Mouse (Mus musculus): ENCODE results near the gene Arid5b. TPM values are rescaled to one million over a fixed set of nuclear protein-coding genes. Genes with fewer than 3 reads are reported as not detected.
A peak's percentile ranks its signal among the peaks of the same experiment; 100 is the strongest.

The Arid5b gene
- polyA plus RNA-seq, 1 experiment from 2014 or later: 42.9 TPM

GRCm38 (mm10) chr10:68196324-68196723 lies 82.2 kb downstream of the Arid5b start:
- Histone ChIP-seq H3K27ac (ENCODE audit: low read depth, low read length) (no peak overlapping the region), H3K4me2 (replicated peaks; ENCODE audit: low read depth, low read length) (no peak overlapping the region), H3K36me3 (ENCODE audit: control insufficient read depth, insufficient read depth, low read length) (peaks cover 10% of the 10 kb centered on the region; the same call in 1 of the 2 replicates), H3K9me3 (ENCODE audit: control insufficient read depth, low read length) (no peaks in the 10 kb centered on the region), H3K27me3 (ENCODE audit: control insufficient read depth, insufficient read depth, low read length) (no peaks in the 10 kb centered on the region), H3K9ac (ENCODE audit: low read depth, low read length) (no peak overlapping the region), H3K4me3 (ENCODE audit: low read length) (no peak overlapping the region), H3K4me1 (ENCODE audit: control insufficient read depth, insufficient read depth, low read length) (peaks cover 11% of the 10 kb centered on the region; the same call in 1 of the 2 replicates)
- no peak for ATAC-seq (ENCODE audit: low FRiP score, low TSS enrichment)
- WGBS: 76% methylated on average over 9 of the region's 9 CpGs

GRCm38 (mm10) chr10:68193561-68193960 lies 85.0 kb downstream of the Arid5b start:
- Histone ChIP-seq H3K4me1 (ENCODE audit: control insufficient read depth, insufficient read depth, low read length) (peaks cover 14% of the 10 kb centered on the region; the same call in 1 of the 2 replicates), H3K4me3 (ENCODE audit: low read length) (no peak overlapping the region), H3K27ac (ENCODE audit: low read depth, low read length) (no peak overlapping the region), H3K9me3 (ENCODE audit: control insufficient read depth, low read length) (no peaks in the 10 kb centered on the region), H3K27me3 (ENCODE audit: control insufficient read depth, insufficient read depth, low read length) (no peaks in the 10 kb centered on the region), H3K9ac (ENCODE audit: low read depth, low read length) (no peak overlapping the region), H3K36me3 (ENCODE audit: control insufficient read depth, insufficient read depth, low read length) (peaks cover 3% of the 10 kb centered on the region; the same call in 1 of the 2 replicates), H3K4me2 (replicated peaks; ENCODE audit: low read depth, low read length) (no peak overlapping the region)
- ATAC-seq (ENCODE audit: low FRiP score, low TSS enrichment): no peak
- 66% methylated on average over 3 of the region's 3 CpGs for whole genome bisulfite sequencing

GRCm38 (mm10) chr10:68192824-68193255 lies 85.7 kb downstream of the Arid5b start:
- Histone ChIP-seq H3K27me3 (ENCODE audit: control insufficient read depth, insufficient read depth, low read length) (no peaks in the 10 kb centered on the region), H3K4me1 (ENCODE audit: control insufficient read depth, insufficient read depth, low read length) (peaks cover 14% of the 10 kb centered on the region; the same call in 1 of the 2 replicates), H3K4me2 (replicated peaks; ENCODE audit: low read depth, low read length) (no peak overlapping the region), H3K36me3 (ENCODE audit: control insufficient read depth, insufficient read depth, low read length) (no peaks in the 10 kb centered on the region; the same call in 1 of the 2 replicates), H3K9ac (ENCODE audit: low read depth, low read length) (no peak overlapping the region), H3K4me3 (ENCODE audit: low read length) (no peak overlapping the region), H3K27ac (ENCODE audit: low read depth, low read length) (peak overlapping the region; percentile 55; the same call in 1 of the 2 replicates), H3K9me3 (ENCODE audit: control insufficient read depth, low read length) (no peaks in the 10 kb centered on the region)
- ATAC-seq (ENCODE audit: low FRiP score, low TSS enrichment): 0 out of 2 replicates have a peak, but pooled peaks have one; percentile 60
- 38% methylated on average over 3 of the region's 3 CpGs for WGBS

- 42% methylated on average over 13 of the region's 13 CpGs for WGBS
- Histone ChIP-seq H3K27ac (ENCODE audit: low read depth, low read length) (0 out of 2 replicates have a peak overlapping the region, but pooled peaks have one; percentile 32), H3K4me1 (ENCODE audit: control insufficient read depth, insufficient read depth, low read length) (peaks cover 14% of the 10 kb centered on the region; the same call in 1 of the 2 replicates), H3K27me3 (ENCODE audit: control insufficient read depth, insufficient read depth, low read length) (no peaks in the 10 kb centered on the region), H3K9ac (ENCODE audit: low read depth, low read length) (no peak overlapping the region), H3K9me3 (ENCODE audit: control insufficient read depth, low read length) (no peaks in the 10 kb centered on the region), H3K4me2 (replicated peaks; ENCODE audit: low read depth, low read length) (no peak overlapping the region; the same call in 1 of the 2 replicates), H3K36me3 (ENCODE audit: control insufficient read depth, insufficient read depth, low read length) (no peaks in the 10 kb centered on the region; the same call in 1 of the 2 replicates), H3K4me3 (ENCODE audit: low read length) (no peak overlapping the region)
- ATAC-seq (ENCODE audit: low FRiP score, low TSS enrichment): no peak
These were observed 86.7 kb downstream of the Arid5b start for GRCm38 (mm10) chr10:68191691-68192380.

GRCm38 (mm10) chr10:68191146-68191545 lies 87.4 kb downstream of the Arid5b start:
- H3K27me3 ChIP-seq (ENCODE audit: control insufficient read depth, insufficient read depth, low read length): no peaks in the 10 kb centered on the region
- H3K9ac ChIP-seq (ENCODE audit: low read depth, low read length): no peak overlapping the region
- ATAC-seq (ENCODE audit: low FRiP score, low TSS enrichment): no peak
- 54% methylated on average over 5 of the region's 8 CpGs for WGBS
- H3K4me1 ChIP-seq (ENCODE audit: control insufficient read depth, insufficient read depth, low read length): peaks cover 14% of the 10 kb centered on the region; the same call in 1 of the 2 replicates
- H3K4me2 ChIP-seq (replicated peaks; ENCODE audit: low read depth, low read length): no peak overlapping the region
- no peak overlapping the region for H3K4me3 ChIP-seq (ENCODE audit: low read length)
- peaks cover 2% of the 10 kb centered on the region; the same call in 1 of the 2 replicates for H3K36me3 ChIP-seq (ENCODE audit: control insufficient read depth, insufficient read depth, low read length)
- H3K27ac ChIP-seq (ENCODE audit: low read depth, low read length): no peak overlapping the region
- H3K9me3 ChIP-seq (ENCODE audit: control insufficient read depth, low read length): no peaks in the 10 kb centered on the region

- H3K4me2 ChIP-seq (replicated peaks; ENCODE audit: low read depth, low read length): no peak overlapping the region
- peaks cover 14% of the 10 kb centered on the region; the same call in 1 of the 2 replicates for H3K4me1 ChIP-seq (ENCODE audit: control insufficient read depth, insufficient read depth, low read length)
- H3K4me3 ChIP-seq (ENCODE audit: low read length): no peak overlapping the region
- no peak overlapping the region for H3K27ac ChIP-seq (ENCODE audit: low read depth, low read length)
- H3K9ac ChIP-seq (ENCODE audit: low read depth, low read length): no peak overlapping the region
- ATAC-seq (ENCODE audit: low FRiP score, low TSS enrichment): no peak
- no peaks in the 10 kb centered on the region for H3K27me3 ChIP-seq (ENCODE audit: control insufficient read depth, insufficient read depth, low read length)
- H3K9me3 ChIP-seq (ENCODE audit: control insufficient read depth, low read length): no peaks in the 10 kb centered on the region
- 84% methylated on average over 3 of the region's 3 CpGs for WGBS
- H3K36me3 ChIP-seq (ENCODE audit: control insufficient read depth, insufficient read depth, low read length): peaks cover 14% of the 10 kb centered on the region; the same call in 1 of the 2 replicates
These were observed 88.7 kb downstream of the Arid5b start for GRCm38 (mm10) chr10:68189847-68190246.

GRCm38 (mm10) chr10:68183096-68183495 lies 95.4 kb downstream of the Arid5b start:
- WGBS: 90% methylated on average over 7 of the region's 7 CpGs
- no peak for ATAC-seq (ENCODE audit: low FRiP score, low TSS enrichment)
- no peaks in the 10 kb centered on the region for H3K27me3 ChIP-seq (ENCODE audit: control insufficient read depth, insufficient read depth, low read length)
- peaks cover 5% of the 10 kb centered on the region; the same call in 1 of the 2 replicates for H3K4me1 ChIP-seq (ENCODE audit: control insufficient read depth, insufficient read depth, low read length)
- no peak overlapping the region for H3K27ac ChIP-seq (ENCODE audit: low read depth, low read length)
- H3K4me3 ChIP-seq (ENCODE audit: low read length): no peak overlapping the region
- no peak overlapping the region for H3K9ac ChIP-seq (ENCODE audit: low read depth, low read length)
- H3K4me2 ChIP-seq (replicated peaks; ENCODE audit: low read depth, low read length): no peak overlapping the region
- H3K9me3 ChIP-seq (ENCODE audit: control insufficient read depth, low read length): no peaks in the 10 kb centered on the region
- peaks cover 17% of the 10 kb centered on the region; the same call in 1 of the 2 replicates for H3K36me3 ChIP-seq (ENCODE audit: control insufficient read depth, insufficient read depth, low read length)

GRCm38 (mm10) chr10:68182266-68182665 lies 96.3 kb downstream of the Arid5b start:
- Histone ChIP-seq H3K27me3 (ENCODE audit: control insufficient read depth, insufficient read depth, low read length) (no peaks in the 10 kb centered on the region), H3K9ac (ENCODE audit: low read depth, low read length) (no peak overlapping the region), H3K4me3 (ENCODE audit: low read length) (no peak overlapping the region), H3K4me1 (ENCODE audit: control insufficient read depth, insufficient read depth, low read length) (peaks cover 9% of the 10 kb centered on the region; the same call in 1 of the 2 replicates), H3K4me2 (replicated peaks; ENCODE audit: low read depth, low read length) (no peak overlapping the region), H3K9me3 (ENCODE audit: control insufficient read depth, low read length) (no peaks in the 10 kb centered on the region), H3K27ac (ENCODE audit: low read depth, low read length) (no peak overlapping the region), H3K36me3 (ENCODE audit: control insufficient read depth, insufficient read depth, low read length) (peaks cover 17% of the 10 kb centered on the region; the same call in 1 of the 2 replicates)
- 93% methylated on average over 6 of the region's 6 CpGs for WGBS
- no peak for ATAC-seq (ENCODE audit: low FRiP score, low TSS enrichment)

GRCm38 (mm10) chr10:68181156-68181555 lies 97.4 kb downstream of the Arid5b start:
- WGBS: 95% methylated on average over 10 of the region's 10 CpGs
- no peak for ATAC-seq (ENCODE audit: low FRiP score, low TSS enrichment)
- Histone ChIP-seq H3K27me3 (ENCODE audit: control insufficient read depth, insufficient read depth, low read length) (no peaks in the 10 kb centered on the region), H3K9ac (ENCODE audit: low read depth, low read length) (no peak overlapping the region), H3K4me3 (ENCODE audit: low read length) (no peak overlapping the region), H3K9me3 (ENCODE audit: control insufficient read depth, low read length) (no peaks in the 10 kb centered on the region), H3K4me2 (replicated peaks; ENCODE audit: low read depth, low read length) (no peak overlapping the region), H3K4me1 (ENCODE audit: control insufficient read depth, insufficient read depth, low read length) (peaks cover 9% of the 10 kb centered on the region; the same call in 1 of the 2 replicates), H3K36me3 (ENCODE audit: control insufficient read depth, insufficient read depth, low read length) (peaks cover 16% of the 10 kb centered on the region; the same call in 1 of the 2 replicates), H3K27ac (ENCODE audit: low read depth, low read length) (no peak overlapping the region)

Measured in kidney, embryonic 14.5 days (tissue).